Mouse (Mus musculus) intestine, embryonic 15.5 days (tissue): ENCODE data around the gene Prlh. TPM values are rescaled to one million over a fixed set of nuclear protein-coding genes. Genes with fewer than 3 reads are reported as not detected.
A peak's percentile ranks its signal among the peaks of the same experiment; 100 is the strongest.

Experiments
- ATAC-seq: fragments of 200-750 bp; cut with Nextera tagmentation; 2 replicates; pipeline ENCODE4 v1.8.0; 2017; ENCODE audit warnings: moderate TSS enrichment, moderate library complexity
- H3K27ac ChIP-seq: fragments of 300-500 bp; sonication (generic); 2 replicates; pipeline ENCODE4 v1.5.1; 2015; ENCODE audit warnings: mild to moderate bottlenecking, inconsistent platforms
- H3K27me3 ChIP-seq: fragments of 300-500 bp; sonication (generic); replicated peaks from 2 replicates; pipeline ENCODE4 v1.6.1; 2015; ENCODE audit warnings: inconsistent platforms
- H3K36me3 ChIP-seq: fragments of 300-500 bp; sonication (generic); 2 replicates; pipeline ENCODE4 v1.6.1; 2015; ENCODE audit warnings: inconsistent platforms
- H3K4me1 ChIP-seq: fragments of 300-500 bp; sonication (generic); replicated peaks from 2 replicates; pipeline ENCODE4 v1.6.1; 2015; ENCODE audit warnings: inconsistent platforms
- H3K4me2 ChIP-seq: fragments of 300-500 bp; sonication (generic); replicated peaks from 2 replicates; pipeline ENCODE4 v1.6.1; 2015; ENCODE audit warnings: mild to moderate bottlenecking, inconsistent platforms
- H3K4me3 ChIP-seq: fragments of 300-500 bp; sonication (generic); replicated peaks from 2 replicates; pipeline ENCODE4 v1.5.1; 2015; ENCODE audit warnings: inconsistent platforms
- H3K9ac ChIP-seq: fragments of 300-500 bp; sonication (generic); 2 replicates; pipeline ENCODE4 v1.6.1; 2015; ENCODE audit warnings: inconsistent platforms
- H3K9me3 ChIP-seq: fragments of 300-500 bp; sonication (generic); 2 replicates; pipeline ENCODE4 v1.6.1; 2016; ENCODE audit warnings: inconsistent platforms
- WGBS: fragments of 180-500 bp; shearing (Covaris S2); methylation state at CpG from one replicate; pipeline ENCODE4 v1.1.7; 2015; 5-methylcytosine and 5-hydroxymethylcytosine counted together
- polyA plus RNA-seq: library from polyadenylated mRNA; unstranded; fragments of >200 nt; fragmentation: Nextera tagmentation; extraction: Ambion mirVana; gene quantifications from 2 replicates; pipeline ENCODE4 v1.2.1, GENCODE M21; 2015

Gene Prlh
- polyA plus RNA-seq, 1 experiment from 2014 or later = not detected

DNA sequence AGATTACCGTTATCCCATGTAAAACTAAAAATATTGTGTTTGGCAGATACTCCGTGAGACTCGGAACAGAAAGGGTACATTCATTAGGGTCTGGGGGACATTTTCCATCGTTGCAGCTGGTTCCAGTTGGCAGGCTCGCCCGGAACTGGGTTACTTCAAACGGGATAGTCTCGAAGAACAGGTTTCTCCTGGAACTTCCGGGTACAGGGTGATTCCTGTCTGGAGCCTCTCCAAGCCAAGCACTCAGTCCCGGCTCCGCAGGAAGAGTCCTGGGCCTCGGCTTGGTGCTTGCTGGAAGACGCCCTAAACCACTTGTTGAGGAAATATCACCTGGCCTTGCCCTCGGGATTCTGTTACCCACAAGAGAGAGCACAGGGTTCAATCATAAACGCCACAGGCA lies 25.6 kb upstream of the Prlh start:
- Histone ChIP-seq H3K4me2 (peak overlapping the region; percentile 87), H3K9me3 (no peaks in the 10 kb centered on the region), H3K9ac (no peak overlapping the region), H3K4me1 (peaks cover 12% of the 10 kb centered on the region), H3K27me3 (no peaks in the 10 kb centered on the region), H3K4me3 (no peak overlapping the region; the same call in 1 of the 2 replicates), H3K36me3 (no peaks in the 10 kb centered on the region), H3K27ac (0 out of 2 replicates have a peak overlapping the region, but pooled peaks have one; percentile 2)
- 33% methylated on average over 15 of the region's 15 CpGs for WGBS
- ATAC-seq = peak; percentile 72

- Histone ChIP-seq H3K36me3 (no peaks in the 10 kb centered on the region), H3K4me3 (peak overlapping the region; percentile 36), H3K9me3 (no peaks in the 10 kb centered on the region), H3K27me3 (no peaks in the 10 kb centered on the region), H3K27ac (peak overlapping the region; percentile 2; the same call in 1 of the 2 replicates), H3K4me1 (peaks cover 12% of the 10 kb centered on the region), H3K4me2 (peak overlapping the region; percentile 87), H3K9ac (peak overlapping the region; percentile 46)
- peak; percentile 57 for ATAC-seq
- 4% methylated on average over 23 of the region's 23 CpGs for WGBS
Observed at GRCm38 (mm10) chr1:90927929-90928574, 24.9 kb upstream of the Prlh start.

- Histone ChIP-seq H3K27me3 (no peaks in the 10 kb centered on the region), H3K4me1 (peaks cover 12% of the 10 kb centered on the region), H3K4me2 (peak overlapping the region; percentile 87), H3K27ac (0 out of 2 replicates have a peak overlapping the region, but pooled peaks have one; percentile 2), H3K36me3 (no peaks in the 10 kb centered on the region), H3K9me3 (no peaks in the 10 kb centered on the region), H3K4me3 (peak overlapping the region; percentile 36; the same call in 1 of the 2 replicates), H3K9ac (peak overlapping the region; percentile 46; the same call in 1 of the 2 replicates)
- ATAC-seq = peak; percentile 73
- WGBS = 4% methylated on average over 6 of the region's 6 CpGs
Observed at GRCm38 (mm10) chr1:90928575-90928934, 24.4 kb upstream of the Prlh start.

- peaks cover 4% of the 10 kb centered on the region for H3K4me1 ChIP-seq
- H3K4me2 ChIP-seq = no peak overlapping the region
- no peaks in the 10 kb centered on the region for H3K36me3 ChIP-seq
- no peaks in the 10 kb centered on the region for H3K9me3 ChIP-seq
- ATAC-seq = no peak
- H3K4me3 ChIP-seq = no peak overlapping the region
- WGBS = 69% methylated on average over 5 of the region's 5 CpGs
- no peak overlapping the region for H3K9ac ChIP-seq
- no peak overlapping the region for H3K27ac ChIP-seq
- H3K27me3 ChIP-seq = no peaks in the 10 kb centered on the region
Observed at GRCm38 (mm10) chr1:90933001-90933400, 19.9 kb upstream of the Prlh start.

DNA sequence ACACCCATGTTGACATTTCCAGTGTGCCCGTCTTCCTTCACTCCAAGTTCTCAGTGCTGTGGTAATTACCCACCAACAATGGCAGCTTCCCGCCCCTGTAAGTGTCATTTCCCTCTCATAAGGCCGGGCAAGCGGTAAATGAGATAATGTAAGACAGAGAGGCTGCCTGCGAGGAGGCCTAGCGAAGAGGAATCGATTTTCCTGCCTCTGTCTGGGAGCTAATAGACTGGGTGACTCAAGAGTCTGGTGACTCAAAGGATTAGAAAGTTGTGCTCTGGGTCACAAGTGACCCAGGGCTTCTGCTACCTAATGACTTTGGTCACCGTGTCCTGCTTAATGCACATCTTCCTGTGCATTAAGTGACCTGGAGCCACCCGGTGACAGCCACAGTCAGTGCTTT lies 15.9 kb upstream of the Prlh start:
- H3K9me3 ChIP-seq = no peaks in the 10 kb centered on the region
- WGBS = 68% methylated on average over 9 of the region's 9 CpGs
- H3K4me2 ChIP-seq = no peak overlapping the region
- no peak overlapping the region for H3K4me3 ChIP-seq
- H3K27ac ChIP-seq = no peak overlapping the region
- H3K36me3 ChIP-seq = no peaks in the 10 kb centered on the region
- H3K9ac ChIP-seq = no peak overlapping the region
- peak; percentile 81 for ATAC-seq
- H3K4me1 ChIP-seq = no peaks in the 10 kb centered on the region
- H3K27me3 ChIP-seq = no peaks in the 10 kb centered on the region

DNA sequence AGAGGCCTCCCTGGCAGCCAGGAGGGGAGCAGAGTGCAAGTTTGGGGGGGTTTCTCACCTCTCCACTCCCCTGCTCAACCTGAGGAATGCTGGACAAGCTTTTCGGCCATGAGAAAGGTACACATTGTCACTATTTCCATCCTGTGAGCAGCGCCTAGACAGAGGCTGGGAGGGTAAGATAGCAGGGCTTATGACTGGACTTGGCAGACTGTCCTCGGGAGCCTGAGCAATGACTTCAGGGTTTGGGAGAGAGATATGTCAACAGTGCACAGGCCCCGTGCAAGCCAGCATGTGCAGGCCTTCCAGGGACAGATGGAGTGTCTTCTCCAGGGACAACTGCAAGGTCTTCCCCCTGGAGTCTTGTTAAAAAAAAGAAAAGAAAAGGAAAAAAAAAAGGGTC lies 12.9 kb upstream of the Prlh start:
- WGBS = 73% methylated on average over 4 of the region's 4 CpGs
- no peak for ATAC-seq
- no peaks in the 10 kb centered on the region for H3K36me3 ChIP-seq

DNA sequence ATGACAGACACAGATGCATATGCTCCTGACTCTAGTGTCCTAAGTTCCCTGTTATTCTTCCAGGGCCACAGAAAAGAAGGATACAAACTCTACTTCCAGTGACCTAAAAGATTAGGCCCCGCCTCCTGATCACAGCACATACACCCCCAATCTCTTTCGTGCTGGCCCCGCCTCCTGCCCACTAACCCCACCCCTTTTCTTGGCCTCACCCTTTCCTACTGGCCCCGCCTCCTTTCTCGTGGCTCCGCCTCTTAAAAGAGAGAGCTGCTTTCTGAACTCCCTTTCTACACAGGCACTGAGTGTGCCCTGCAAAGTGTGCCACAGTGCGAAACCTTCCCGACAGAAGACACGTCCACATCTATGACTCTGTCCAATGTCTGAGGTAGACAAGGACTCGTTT lies 7.7 kb upstream of the Prlh start:
- 62% methylated on average over 10 of the region's 10 CpGs for WGBS
- Histone ChIP-seq H3K27ac (no peak overlapping the region), H3K4me1 (no peaks in the 10 kb centered on the region), H3K9me3 (no peaks in the 10 kb centered on the region), H3K9ac (no peak overlapping the region), H3K4me3 (no peak overlapping the region), H3K36me3 (no peaks in the 10 kb centered on the region), H3K4me2 (no peak overlapping the region), H3K27me3 (no peaks in the 10 kb centered on the region)
- ATAC-seq = no peak

More for the DNA sequence above, 12.9 kb upstream of the Prlh start:
- no peaks in the 10 kb centered on the region for H3K4me1 ChIP-seq
- H3K9ac ChIP-seq = no peak overlapping the region
- H3K9me3 ChIP-seq = no peaks in the 10 kb centered on the region
- H3K4me2 ChIP-seq = no peak overlapping the region
- no peak overlapping the region for H3K4me3 ChIP-seq
- H3K27me3 ChIP-seq = no peaks in the 10 kb centered on the region
- H3K27ac ChIP-seq = no peak overlapping the region

DNA sequence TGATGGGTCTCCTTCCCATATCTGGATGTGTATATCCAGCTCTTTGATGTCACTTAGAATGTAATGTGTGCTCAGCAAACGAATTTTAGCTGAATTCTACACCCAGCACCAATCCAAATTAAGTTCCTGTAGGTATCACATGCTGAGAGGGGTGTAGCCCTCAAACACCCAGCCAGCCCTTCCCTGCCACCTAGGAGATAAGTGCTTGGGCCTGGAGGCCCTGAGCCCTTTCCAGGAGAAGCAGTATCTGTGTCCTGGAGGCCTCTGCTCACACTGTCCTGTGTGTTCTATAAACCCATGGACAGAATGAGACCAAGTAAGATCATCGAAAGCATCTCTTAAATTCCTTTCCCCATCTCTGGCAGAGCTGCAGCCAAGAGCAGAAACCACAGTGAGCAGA lies 5.7 kb upstream of the Prlh start:
- no peak overlapping the region for H3K9ac ChIP-seq
- no peak overlapping the region for H3K4me2 ChIP-seq
- no peaks in the 10 kb centered on the region for H3K36me3 ChIP-seq
- H3K9me3 ChIP-seq = no peaks in the 10 kb centered on the region
- no peaks in the 10 kb centered on the region for H3K27me3 ChIP-seq
- H3K27ac ChIP-seq = no peak overlapping the region
- WGBS = 63% methylated on average over 2 of the region's 2 CpGs
- no peak overlapping the region for H3K4me3 ChIP-seq
- ATAC-seq = no peak
- no peaks in the 10 kb centered on the region for H3K4me1 ChIP-seq

GRCm38 (mm10) chr1:90949309-90949708 lies 3.6 kb upstream of the Prlh start:
- no peak overlapping the region for H3K4me2 ChIP-seq

DNA sequence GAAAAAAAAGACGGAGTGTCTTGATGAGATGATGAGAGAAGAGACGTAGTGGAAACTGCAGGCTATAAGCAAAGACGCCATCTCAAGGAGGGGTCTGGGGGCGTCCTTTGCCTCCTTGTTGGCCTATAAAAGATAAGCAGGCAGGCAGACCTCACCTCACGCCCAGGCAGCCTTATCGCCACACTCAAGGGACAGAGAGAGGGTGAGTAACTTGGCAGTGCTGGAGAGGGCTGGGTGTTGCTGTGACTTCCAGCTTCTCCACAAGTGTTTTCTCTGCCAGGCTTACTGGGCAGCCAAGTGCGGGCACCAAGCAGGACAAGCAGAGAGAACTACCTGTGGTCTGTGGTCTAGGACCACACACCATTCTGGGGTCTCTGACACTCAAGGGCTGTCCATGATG lies 1.2 kb upstream of the Prlh start:
- H3K4me2 ChIP-seq = no peak overlapping the region
- no peaks in the 10 kb centered on the region for H3K9me3 ChIP-seq
- no peaks in the 10 kb centered on the region for H3K4me1 ChIP-seq
- H3K36me3 ChIP-seq = no peaks in the 10 kb centered on the region
- no peak overlapping the region for H3K9ac ChIP-seq
- H3K4me3 ChIP-seq = no peak overlapping the region
- H3K27ac ChIP-seq = no peak overlapping the region
- no peak for ATAC-seq
- no peaks in the 10 kb centered on the region for H3K27me3 ChIP-seq
- WGBS = 82% methylated on average over 7 of the region's 7 CpGs

More at GRCm38 (mm10) chr1:90949309-90949708, 3.6 kb upstream of the Prlh start:
- H3K4me1 ChIP-seq = no peaks in the 10 kb centered on the region
- no peaks in the 10 kb centered on the region for H3K9me3 ChIP-seq
- 52% methylated on average over 9 of the region's 9 CpGs for WGBS
- no peaks in the 10 kb centered on the region for H3K27me3 ChIP-seq
- no peaks in the 10 kb centered on the region for H3K36me3 ChIP-seq
- ATAC-seq = no peak
- H3K9ac ChIP-seq = no peak overlapping the region
- H3K4me3 ChIP-seq = no peak overlapping the region
- H3K27ac ChIP-seq = no peak overlapping the region

- no peaks in the 10 kb centered on the region for H3K4me1 ChIP-seq
- H3K9ac ChIP-seq = no peak overlapping the region
- H3K4me3 ChIP-seq = no peak overlapping the region
- H3K4me2 ChIP-seq = no peak overlapping the region
- no peak overlapping the region for H3K27ac ChIP-seq
- no peaks in the 10 kb centered on the region for H3K9me3 ChIP-seq
- 65% methylated on average over 11 of the region's 11 CpGs for WGBS
- no peaks in the 10 kb centered on the region for H3K36me3 ChIP-seq
- no peak for ATAC-seq
- no peaks in the 10 kb centered on the region for H3K27me3 ChIP-seq
Observed at GRCm38 (mm10) chr1:90953688-90954087, 780 bp downstream of the Prlh start.

DNA sequence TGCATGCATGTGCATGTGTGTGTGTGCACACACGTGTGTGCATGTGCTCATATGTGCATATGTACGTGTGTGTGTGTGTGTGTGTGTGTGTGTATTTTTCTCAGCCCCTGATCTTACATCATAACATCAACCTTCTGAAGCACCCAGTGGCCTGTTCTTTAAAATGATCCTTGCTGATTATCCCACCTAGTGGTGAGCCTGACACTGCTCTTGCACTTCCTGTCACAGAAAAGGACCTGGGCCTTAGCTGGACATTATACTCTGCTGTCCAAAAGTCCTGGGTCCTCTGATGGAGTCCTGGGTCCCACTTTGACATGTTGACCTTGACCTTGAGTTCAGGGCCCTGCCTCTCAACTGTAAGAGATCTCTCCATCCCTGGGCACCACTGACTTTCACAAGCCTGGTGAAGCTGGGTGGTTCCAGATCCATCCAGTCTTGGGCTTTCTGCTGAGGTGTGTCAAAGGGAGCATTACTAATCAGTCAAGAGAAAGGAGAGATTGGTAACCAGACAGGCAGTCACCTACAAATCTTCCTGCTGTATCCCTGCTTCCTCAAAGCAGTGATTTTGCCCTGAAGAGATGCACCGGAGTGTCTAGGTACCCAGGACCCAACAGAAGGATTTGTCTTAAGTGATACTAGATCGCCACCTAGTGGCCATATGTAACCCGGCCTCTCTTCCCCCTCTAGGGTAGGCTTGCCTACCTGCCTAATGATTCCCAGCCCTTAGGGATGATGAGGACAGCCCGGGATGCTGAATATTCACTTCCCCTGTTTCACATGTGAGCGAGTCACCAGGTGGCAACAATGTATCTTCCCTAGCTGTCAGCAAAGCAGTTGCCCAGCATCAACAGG lies 3.6 kb downstream of the Prlh start:
- Histone ChIP-seq H3K36me3 (no peaks in the 10 kb centered on the region), H3K27me3 (no peaks in the 10 kb centered on the region), H3K4me1 (no peaks in the 10 kb centered on the region), H3K27ac (no peak overlapping the region), H3K9ac (no peak overlapping the region), H3K9me3 (no peaks in the 10 kb centered on the region), H3K4me3 (no peak overlapping the region), H3K4me2 (no peak overlapping the region)
- WGBS = 35% methylated on average over 7 of the region's 7 CpGs
- peak; percentile 79 for ATAC-seq
